Mouse (Mus musculus): ENCODE data around the gene Pcgf2.

DNA sequence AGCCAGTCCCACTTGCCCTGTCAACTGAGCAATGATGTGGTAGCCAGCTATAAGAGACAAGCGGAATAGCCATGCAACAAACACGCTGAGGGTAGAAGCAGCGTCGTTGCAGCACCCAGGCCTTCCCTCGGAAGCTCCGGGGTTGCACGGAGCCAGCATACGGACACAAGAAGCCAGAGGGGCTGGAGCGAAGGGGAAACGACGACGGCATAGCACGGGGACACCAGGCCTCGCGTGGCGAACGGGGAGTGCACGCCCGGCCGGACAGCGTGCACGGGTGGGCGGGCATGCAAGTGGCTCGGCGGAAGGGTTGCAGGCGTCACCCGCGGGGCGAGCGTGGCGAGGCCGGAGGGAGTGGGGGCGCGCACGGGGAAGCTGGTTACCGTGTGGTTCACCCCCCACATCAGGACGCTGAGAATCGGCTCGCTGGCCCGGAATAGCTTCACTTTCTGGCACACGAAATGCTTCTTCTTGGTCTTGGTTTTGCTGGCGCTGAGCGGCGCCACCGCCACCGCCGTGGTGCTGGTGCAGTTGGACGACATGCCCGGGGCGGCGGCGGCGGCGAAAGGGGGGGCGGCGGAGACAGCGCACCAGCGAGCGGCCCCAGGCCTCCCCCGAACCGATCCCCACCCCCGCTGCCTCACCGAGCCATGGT lies 43.9 kb upstream of the Pcgf2 start, which contains the start of gene Pip4k2b:
- TF ChIP-seq CTCF (IDR thresholded peaks at IDR 0.05): no peak
- TF ChIP-seq EP300 (IDR thresholded peaks at IDR 0.05): no peak
